Mouse (Mus musculus): Measurements from ENCODE around the gene Lyrm7.

- TF ChIP-seq CTCF (conservative IDR thresholded peaks at IDR 0.05; ENCODE audit: low read length) = no peak
- no peak for TF ChIP-seq POU5F1 (IDR thresholded peaks at IDR 0.05; ENCODE audit: borderline replicate concordance, low read length)
Observed at GRCm38 (mm10) chr11:54849961-54850758, 10.6 kb downstream of the Lyrm7 start.

Measured in E14TG2a.4 (cell line).